Mouse (Mus musculus) adrenal gland, postnatal 36 days (tissue): ENCODE results near the gene Narfl. TPM values are rescaled to one million over a fixed set of nuclear protein-coding genes. Genes with fewer than 3 reads are reported as not detected.
A peak's percentile ranks its signal among the peaks of the same experiment; 100 is the strongest.
"Not testable (repeated sequence)": the region's sequence is repeated elsewhere in the genome, so short reads cannot be mapped to it uniquely, and the experiment has no call there.

Experiments used
- DNase-seq, 2 experiments: peaks; one replicate each; pipeline ENCODE4 v3.0.0; 2021; ENCODE audit warnings: mixed read lengths in 1 of 2
- long read RNA-seq, 2 experiments: library from polyadenylated mRNA; stranded (forward); transcript quantifications; one replicate each; pipeline ENCODE4 v2.0.0; 2021; ENCODE audit warnings: borderline sequencing depth in 2 of 2
- total RNA-seq, 2 experiments: library from RNA; stranded (reverse); gene quantifications; 2 replicates each; pipeline ENCODE4 v1.2.3; 2021

Gene Narfl
- 10 to 100 TPM; 26.0 to 31.0 TPM for total RNA-seq
- long read RNA-seq, experiment 1, transcript Narfl-201 (11 exons, 2,555 nt) = major isoform, 52 of 69 reads
- long read RNA-seq, experiment 1, partial matches to known transcripts = 7 of 69 reads
- long read RNA-seq, experiment 1, other reads (novel, unspliced or antisense) = 9 of 69 reads
- long read RNA-seq, experiment 2, transcript Narfl-201 (11 exons, 2,555 nt) = major isoform, 22 of 26 reads
- long read RNA-seq, experiment 2, partial matches to known transcripts = 1 of 26 reads
- long read RNA-seq, experiment 2, other reads (novel, unspliced or antisense) = 3 of 26 reads

DNA sequence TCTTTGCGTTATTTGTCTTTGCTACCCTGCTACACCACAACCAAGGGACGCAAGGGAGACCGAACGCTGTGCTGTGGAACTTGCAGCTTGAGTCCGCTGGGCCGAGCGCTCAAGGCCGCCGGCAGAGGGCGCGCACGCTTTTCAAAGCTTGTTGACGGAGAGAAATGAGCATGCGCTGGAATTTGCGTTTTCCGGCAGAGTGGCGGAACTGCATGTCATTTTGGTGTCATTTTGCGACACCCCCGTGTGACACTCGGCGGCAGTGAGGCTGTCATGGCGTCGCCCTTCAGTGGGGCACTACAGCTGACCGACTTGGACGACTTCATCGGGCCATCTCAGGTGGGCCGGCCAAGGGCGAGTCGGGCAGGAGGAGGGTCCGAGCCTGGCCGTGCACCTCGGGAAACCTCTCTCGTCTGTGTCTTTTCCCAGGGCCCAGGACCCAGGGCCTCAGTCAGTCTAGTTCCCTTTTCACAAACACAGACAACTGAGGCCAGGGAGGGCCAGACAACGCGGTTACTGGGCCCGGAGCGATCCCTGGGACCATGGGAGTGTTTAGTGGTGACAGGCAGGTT, at the start of gene Narfl:
Narfl (plus strand) TSS at position 228 of the 572 bp plus-strand sequence.
- DNase-seq = peak; percentile 96 to 97

DNA sequence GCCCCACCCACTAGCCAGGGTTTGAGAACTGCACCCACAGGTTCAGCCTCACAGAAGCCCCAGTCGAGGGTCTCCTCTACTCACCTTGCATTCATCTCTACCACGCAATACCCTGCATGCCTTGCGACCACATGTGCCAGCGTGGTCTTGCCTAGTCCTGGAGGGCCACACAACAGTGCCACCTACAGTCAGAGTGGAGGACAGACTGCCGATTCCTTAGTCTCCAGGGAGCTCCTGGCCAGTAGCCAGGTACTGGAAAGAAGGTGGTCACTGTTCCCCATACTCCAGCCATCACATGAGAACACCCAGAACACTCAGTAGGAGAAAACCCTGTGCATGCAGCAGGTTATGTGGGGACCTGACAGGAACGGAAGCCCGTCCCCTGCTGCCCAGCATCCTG, 49.7 kb upstream of the Narfl start:
- no peak for DNase-seq

DNA sequence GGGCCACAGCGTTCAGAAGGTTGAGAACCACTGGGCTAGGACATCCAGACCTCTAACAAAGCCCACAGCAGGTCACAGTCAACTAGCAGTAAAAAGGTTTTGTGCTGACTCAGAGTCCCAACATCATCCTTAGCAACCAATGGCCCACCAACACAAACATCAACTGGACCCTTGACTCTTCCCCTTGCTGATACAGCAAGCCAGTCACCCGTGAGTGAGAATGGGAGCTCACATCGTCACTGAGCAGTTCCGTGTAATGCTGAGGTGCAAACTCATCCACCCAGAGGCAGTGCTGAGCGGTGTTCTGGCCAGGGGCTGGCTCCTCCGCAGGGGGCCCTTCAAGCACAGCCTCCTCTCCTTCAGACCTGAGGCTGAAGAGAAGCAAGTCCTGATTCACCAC, 48.3 kb upstream of the Narfl start:
- no peak for DNase-seq

GRCm38 (mm10) chr17:25727265-25728008, 46.1 kb upstream of the Narfl start, which contains the start of the genes Chtf18 and Rpusd1:
Gene Chtf18 (minus strand): TSS chr17:25727419.
Gene Rpusd1 (plus strand): TSS chr17:25727670.
- peak; percentile 99 for DNase-seq

DNA sequence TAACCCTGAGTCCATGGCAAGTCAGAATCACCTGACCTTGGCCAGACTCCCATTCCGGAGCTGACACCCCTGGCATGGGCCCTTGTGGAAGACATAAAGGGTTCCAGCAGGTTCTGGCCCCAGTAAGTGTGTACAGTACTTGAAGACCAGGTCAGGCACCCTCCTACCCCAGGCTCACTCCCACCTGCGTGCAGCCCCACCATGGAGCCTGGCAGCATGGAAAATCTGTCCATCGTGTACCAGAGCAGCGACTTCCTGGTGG, 45.6 kb upstream of the Narfl start:
- peak; percentile 43 to 53 for DNase-seq

DNA sequence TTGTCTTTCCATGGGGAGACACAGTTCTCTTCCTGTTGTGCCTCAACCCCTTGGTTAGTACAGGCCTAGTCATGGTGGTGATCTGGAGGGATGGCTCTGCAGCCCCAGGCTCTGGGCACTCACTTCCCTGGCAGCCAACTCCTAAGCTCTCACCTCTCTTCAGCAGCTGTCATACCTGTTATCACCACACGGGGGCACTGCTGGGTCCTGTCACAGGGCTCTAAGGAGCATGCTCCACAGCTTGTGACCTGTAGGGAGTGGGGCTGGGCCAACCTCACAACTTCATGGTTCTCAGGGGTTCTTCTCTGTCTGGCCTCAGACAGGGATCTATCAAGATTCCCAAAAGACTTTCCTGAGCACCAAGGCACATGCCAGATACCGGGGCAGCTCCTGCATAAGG, 41.5 kb upstream of the Narfl start:
- DNase-seq = peak; percentile 89 to 91

DNA sequence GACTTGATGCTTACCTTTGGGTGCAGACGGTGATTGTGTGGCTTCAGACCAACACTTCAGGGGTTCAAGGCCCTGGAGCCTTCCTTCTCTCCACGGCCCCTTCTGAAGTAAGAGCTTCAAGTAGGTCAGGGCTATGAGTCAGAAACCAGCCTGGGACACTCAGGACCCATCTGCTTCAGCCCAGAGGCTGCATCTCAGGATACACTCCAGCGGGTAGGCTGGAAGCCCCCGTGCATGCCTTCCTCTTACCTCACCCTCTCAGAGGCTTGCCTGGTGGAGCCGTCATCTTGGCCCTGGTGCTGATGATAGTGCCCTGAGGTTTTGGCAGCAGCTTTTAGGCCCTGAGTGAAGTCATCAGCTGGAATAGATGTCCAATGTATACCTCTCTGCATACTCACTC, 38.3 kb upstream of the Narfl start:
- DNase-seq = peak; percentile 35 to 37

DNA sequence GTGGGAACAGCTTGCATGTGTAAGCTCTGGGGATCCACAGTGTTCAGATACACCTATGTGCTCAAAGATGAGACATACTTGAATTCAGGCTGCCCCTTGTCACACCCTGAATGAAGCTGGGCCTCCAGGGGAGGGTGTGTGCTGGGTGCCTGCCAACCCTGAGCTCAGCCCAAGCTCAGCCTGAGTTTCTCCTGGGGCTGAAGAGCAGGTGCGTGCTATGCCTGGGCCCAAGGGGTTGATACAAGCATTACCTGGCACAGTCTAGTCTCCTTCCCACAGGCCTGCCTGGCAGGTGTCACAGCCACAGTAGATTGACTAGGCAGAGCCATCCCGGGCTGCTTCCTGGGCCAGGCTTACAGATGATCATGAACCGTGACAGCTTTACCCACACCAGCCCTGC, 37.8 kb upstream of the Narfl start, which contains the start of gene Mslnl:
Mslnl (plus strand) TSS at position 298 of the 400 bp plus-strand sequence.
- no peak for DNase-seq

DNA sequence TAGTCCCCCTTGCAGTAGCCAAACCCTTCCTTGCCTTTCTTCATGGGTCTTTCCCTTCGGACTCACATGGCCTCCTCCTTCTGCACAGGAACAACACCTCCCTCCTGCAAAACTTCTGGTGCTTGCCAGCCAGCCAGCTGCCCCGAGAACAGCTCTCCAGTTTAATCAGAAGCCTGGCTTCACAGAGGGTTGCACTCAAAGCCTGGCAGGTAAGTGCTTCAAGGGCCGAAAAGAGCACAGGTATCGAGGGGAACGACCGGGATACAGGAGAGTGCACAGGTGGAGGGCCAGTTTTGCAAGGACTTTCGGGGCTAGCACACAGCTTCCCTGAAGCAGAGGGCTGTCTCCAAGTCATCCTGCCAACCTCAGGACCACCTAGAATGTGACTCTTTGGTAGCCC, 34.7 kb upstream of the Narfl start:
- DNase-seq = no peak

DNA sequence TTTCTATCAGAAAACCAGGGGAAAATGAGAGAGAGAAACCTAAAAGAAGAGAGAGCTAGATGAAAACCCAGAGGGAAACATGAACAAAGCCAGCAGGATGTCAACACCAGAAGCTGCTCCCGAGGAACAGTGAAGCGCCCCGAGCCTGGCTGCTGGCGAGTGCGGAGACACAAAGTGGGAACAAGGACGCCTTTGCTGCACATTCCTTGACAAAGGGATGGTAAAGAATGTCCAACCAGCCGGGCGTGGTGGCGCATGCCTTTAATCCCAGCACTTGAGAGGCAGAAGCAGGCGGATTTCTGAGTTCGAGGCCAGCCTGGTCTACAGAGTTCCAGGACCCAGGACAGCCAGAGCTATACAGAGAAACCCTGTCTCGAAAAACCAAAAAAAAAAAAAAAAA, 32.1 kb upstream of the Narfl start:
- DNase-seq = not testable (repeated sequence)

GRCm38 (mm10) chr17:25743831-25744230, 29.7 kb upstream of the Narfl start:
- peak; percentile 80 to 85 for DNase-seq

DNA sequence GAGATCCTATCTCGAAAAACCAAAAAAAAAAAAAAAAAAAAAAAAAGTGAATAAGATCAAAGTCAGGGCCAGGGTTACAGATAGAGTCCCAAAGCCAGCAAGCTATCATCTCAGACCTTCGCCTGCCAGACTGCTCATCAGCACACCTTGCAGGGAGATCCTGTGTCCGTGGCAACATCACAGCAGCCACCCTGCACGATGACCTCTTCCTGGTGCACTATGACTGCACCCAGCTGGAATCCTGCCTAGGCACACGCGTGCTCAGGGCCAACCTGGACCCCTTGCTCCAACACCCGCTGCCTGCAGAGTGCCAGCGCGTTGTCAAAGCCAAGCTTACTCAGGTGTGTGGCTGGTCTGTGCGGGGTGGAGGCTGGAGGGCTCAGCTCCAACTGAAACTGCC, 29.3 kb upstream of the Narfl start:
- peak; percentile 24 to 33 for DNase-seq

GRCm38 (mm10) chr17:25748238-25748637, 25.3 kb upstream of the Narfl start:
- DNase-seq = peak; percentile 31 to 34

- no peak for DNase-seq
Observed at GRCm38 (mm10) chr17:25749314-25749713, 24.3 kb upstream of the Narfl start.

DNA sequence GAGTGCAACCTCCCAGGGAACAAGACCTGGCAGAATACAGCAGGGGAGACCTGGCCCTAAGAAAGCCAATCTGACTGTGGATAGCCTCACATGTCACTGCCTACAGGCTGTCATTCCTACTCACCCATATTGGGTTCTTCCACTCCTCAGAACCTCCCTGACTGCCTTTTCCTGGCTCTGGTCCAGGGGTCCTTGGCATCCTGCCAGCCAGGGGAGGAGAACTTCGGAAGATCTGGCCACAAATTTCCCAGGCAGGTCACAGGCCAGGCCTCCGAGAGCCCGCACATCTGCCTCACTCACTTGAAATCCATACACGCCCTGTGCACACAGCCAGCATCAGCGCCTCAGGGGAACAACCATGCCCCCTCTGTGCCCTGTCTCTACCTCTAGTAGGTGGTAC, 22.1 kb upstream of the Narfl start:
- peak; percentile 81 to 83 for DNase-seq

DNA sequence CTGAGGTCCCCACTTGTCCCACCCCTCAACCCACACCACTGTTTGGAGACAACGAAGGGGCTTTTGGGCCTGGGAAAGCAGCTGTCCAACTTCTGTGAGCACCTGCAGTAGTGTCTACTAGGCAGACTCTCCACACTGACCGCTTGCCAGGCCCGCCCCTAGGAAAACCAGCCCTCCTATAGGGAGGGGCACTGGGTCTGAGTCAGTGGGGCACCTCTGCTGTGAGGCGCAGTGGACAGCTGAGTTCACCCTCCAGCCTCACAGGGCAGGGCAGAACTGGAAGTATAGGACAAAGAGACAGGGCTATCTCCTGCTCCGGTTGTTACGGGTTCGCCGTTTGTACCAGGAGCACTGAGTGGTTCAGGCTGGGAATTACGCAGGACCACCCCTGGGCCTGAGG, 19.3 kb upstream of the Narfl start, which contains the start of gene Msln:
Msln (minus strand) TSS at position 138 of the 400 bp plus-strand sequence.
- no peak for DNase-seq

DNA sequence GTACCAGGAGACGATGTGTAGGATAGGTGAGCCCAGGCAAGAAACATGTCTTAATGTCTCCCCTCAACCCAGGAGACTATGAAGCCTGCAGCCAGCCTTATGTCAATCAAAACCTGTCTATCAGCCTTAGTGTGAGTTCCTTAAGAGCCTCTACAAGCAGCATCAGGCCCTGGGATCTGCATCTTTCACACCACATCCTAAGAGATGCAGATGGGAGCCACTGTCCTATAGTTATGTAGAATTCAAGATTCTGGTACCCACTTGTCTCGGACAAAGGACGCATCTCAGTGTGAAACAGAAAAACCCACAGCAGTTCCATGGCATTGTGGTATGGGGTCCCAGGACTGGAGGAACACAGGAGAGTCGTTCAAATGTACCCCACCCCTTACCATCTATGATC, 18.5 kb upstream of the Narfl start:
- DNase-seq = no peak

DNA sequence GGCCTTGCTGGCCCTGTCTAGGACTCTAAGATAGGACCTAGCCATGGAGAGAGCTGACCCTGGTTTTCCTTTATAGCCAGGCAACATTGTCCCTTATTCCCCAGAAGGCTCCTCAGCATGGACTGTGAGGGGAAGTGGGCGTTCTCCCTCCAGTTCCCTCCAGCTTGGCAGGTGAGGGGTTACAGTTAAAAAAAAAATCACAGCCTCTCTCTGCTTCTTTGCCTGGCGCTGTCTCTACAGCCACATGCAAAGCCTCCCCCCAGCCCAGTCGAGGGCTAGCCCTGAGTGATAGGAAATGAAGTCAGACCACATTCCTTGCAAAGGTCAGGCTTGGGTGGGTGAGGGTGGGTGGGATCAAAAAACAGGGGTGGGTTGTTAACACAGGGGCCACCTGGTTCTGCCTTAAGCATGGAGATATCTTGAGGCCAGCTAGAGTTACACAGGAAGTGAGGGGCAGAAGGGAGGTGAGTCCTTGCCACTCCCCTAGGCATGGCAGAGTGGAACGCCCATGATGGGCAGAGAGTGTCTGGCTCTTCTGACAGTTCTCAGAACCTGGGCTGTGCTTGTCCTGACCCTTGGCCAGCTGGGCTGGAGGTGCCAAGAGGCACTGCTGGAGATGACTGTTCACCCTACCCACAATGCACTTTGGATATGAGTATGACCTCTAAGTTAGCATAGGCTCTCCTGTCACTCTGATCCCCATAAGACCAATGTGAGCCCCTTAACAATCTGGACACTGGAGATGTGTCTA, 17.8 kb upstream of the Narfl start:
- DNase-seq = no peak

DNA sequence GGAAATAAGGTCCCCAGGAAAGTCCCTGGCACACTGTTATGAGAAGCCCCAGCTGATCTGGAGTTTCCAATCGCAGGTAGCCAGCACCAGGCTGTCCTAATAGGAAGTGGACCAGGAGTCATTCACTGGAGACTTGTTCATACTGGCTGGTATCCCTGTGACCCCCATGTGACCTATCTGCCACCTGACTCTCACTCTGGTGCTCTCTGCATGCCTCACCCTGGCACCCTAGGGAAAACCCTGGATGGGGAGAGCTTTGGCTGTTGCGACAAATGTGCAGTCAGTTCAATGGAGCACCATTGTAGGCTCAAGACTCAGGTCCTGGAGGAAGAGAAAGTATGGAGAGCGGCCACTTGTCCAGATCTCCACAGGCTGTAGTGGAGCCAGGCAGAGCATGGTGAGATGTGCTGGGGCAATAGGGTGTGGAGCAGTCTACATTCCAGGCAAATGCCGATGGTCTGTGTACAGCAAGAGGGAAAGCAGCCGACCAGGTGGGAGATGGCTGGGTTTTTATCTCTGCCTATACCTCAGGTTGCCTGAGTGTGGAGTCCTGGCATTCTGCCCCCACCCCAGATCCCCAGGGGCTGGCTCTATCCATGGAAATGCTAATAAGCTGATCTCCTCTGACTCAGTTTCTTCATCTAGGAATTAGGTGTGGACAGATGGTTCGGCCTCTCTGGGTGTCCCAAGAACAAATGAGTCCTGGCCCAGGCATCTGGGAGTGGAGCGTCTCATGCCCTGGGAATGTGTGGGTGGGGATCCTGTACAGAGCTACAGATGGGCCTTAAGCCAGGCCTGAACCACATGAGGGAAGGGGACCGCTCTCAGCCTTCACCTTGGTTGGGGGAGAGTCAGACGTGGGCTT, 17.0 kb upstream of the Narfl start:
- no peak for DNase-seq

DNA sequence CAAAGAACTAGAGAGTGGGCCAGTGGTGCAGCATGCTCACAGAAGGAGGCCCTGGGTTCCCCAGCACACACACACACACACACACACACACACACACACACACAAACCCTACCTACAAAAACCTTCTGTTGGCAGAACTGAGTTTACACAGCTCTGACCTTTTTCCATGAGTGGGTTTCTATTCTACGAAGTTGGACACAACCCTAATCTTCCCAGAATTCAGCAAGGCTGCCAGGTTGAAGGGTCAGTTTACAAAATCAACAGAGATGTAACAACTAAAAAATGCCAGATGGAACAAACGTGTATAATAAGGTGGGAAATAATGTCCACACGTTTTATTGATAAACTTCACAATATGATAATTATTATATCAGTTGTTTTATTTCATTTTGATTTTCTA, 15.9 kb upstream of the Narfl start:
- DNase-seq = no peak

- no peak for DNase-seq
Observed at GRCm38 (mm10) chr17:25760148-25760547, 13.4 kb upstream of the Narfl start.

GRCm38 (mm10) chr17:25761561-25761970, 12.0 kb upstream of the Narfl start:
- no peak for DNase-seq
